10 mouse cellular contexts compared by ENCODE assay signal in the genomic region with DNA sequence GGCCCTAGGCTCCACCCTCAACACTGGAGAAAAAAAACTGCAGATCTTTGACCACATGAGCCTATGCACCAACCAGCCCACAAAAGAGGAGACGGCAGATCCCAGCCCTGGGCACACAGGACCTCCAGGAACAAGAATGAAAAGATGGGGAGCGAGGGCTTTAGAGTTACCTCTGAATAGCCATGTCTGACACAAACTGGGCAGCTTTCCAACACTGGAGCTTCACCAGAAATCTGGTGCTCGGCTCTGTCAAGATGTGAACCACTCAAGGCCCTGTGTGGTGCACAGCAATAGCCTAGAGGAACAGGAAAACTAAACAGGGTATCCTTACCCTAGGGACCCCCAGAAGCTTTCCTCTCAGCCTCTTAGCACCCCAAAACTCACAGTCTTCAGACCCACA.
DNase-seq lines count a peak whose midpoint lies in the region; TF ChIP-seq lines count a peak whose summit lies in the region.
"Had no signal": no experiment of that assay in that cellular context is flagged by ENCODE, and none has a peak within 500 bp of the region (broad histone marks: within the 10 kb centered on the region; RNA-seq: fewer than 3 reads in every experiment).

No protein-coding gene starts in this region.

- no peak for TF ChIP-seq POLR2A in brain, embryonic 14.5 days (IDR thresholded peaks at IDR 0.05; ENCODE audit: borderline replicate concordance, extremely low read depth, insufficient read depth, insufficient read length, poor library complexity, severe bottlenecking)

- no peak for TF ChIP-seq CTCF in brain, embryonic 14.5 days (IDR thresholded peaks at IDR 0.05; ENCODE audit: borderline replicate concordance, extremely low read depth, insufficient read depth, insufficient read length)

- DNase-seq in gastrocnemius, postnatal 10 days = peak; percentile 32
- no peak for DNase-seq in gastrocnemius, postnatal 25 days
- peak; percentile 44 to 46 for DNase-seq in layer of hippocampus, postnatal 10 days (ENCODE audit: low spot score in 2 of 2)
- DNase-seq in layer of hippocampus, adult 8-10 months (ENCODE audit: low spot score in 2 of 2) = no peak
- DNase-seq in right cerebral cortex, postnatal 14 days = peak; percentile 38
- no peak for DNase-seq in right cerebral cortex, adult 2 months (ENCODE audit: low spot score in 2 of 2)
- DNase-seq in brain, embryonic 14.5 days (ENCODE audit: low read depth) = peak; percentile 64
- DNase-seq: gastrocnemius, postnatal 36 days; layer of hippocampus, postnatal 36 days; thymus, postnatal 25 days had no signal

Comparison
In these comparisons a context has a peak if more than half of its experiments do, and no peak if none do; other contexts are left out.
1. DNase-seq: peak in gastrocnemius, postnatal 10 days (single experiment), layer of hippocampus, postnatal 10 days (2 of 2), right cerebral cortex, postnatal 14 days (single experiment) and brain, embryonic 14.5 days (single experiment); none in gastrocnemius, postnatal 25 days (single experiment), layer of hippocampus, adult 8-10 months (0 of 2) and right cerebral cortex, adult 2 months (0 of 2).